Mouse (Mus musculus) c-Kit-negative CD71-positive TER-119-positive erythroid progenitor cells, embryonic 14.5 days (primary cell): ENCODE measurements around the gene Focad.

Experiments
- DNase-seq: peaks from one replicate; pipeline ENCODE4 v3.0.0-alpha.2; 2013; ENCODE audit warnings: low read depth, low spot score

Focad gene

GRCm38 (mm10) chr4:88155490-88156160, 61.2 kb downstream of the Focad start:
- no peak for DNase-seq

DNA sequence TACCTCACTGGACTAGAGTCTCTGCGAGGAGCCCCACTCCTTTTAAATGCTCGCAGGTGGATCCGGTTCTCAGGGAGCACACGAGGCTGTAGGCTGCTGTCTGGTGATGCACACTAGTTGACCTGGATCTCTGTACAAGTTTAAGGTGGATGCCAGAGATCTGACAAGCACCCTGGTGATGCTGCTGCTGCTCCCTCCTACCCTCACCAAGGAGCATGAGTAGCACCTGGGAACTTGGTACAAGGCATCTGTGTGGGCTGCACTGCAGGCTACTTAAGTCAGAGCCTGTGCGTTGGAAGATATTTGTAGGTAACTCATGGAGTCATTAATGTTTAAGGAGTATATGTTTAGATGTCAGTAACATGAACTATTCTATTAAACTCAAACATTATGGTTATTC, 62.5 kb downstream of the Focad start:
- no peak for DNase-seq

GRCm38 (mm10) chr4:88157644-88158043, 63.2 kb downstream of the Focad start:
- DNase-seq: no peak

DNA sequence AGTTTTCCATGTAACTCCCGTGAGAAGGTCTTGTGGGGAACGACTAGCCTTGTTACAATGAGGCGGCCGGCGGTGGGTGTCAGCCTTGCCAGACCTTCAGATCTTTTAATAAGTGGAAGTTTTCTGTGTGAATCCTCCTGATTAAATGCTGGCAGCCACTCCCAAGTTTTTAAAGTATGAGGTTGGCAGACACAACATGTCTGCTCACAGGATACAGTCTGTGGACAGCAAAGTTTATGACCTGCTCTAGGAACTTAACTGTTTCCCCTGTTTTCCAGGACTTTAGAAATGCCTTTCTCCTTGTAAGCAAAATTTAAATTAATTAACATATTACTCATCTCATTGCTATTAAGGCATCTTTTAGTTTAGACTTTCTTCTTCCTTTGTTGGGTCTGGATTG, 64.8 kb downstream of the Focad start:
- no peak for DNase-seq

GRCm38 (mm10) chr4:88159700-88160099, 65.3 kb downstream of the Focad start:
- DNase-seq: no peak

DNA sequence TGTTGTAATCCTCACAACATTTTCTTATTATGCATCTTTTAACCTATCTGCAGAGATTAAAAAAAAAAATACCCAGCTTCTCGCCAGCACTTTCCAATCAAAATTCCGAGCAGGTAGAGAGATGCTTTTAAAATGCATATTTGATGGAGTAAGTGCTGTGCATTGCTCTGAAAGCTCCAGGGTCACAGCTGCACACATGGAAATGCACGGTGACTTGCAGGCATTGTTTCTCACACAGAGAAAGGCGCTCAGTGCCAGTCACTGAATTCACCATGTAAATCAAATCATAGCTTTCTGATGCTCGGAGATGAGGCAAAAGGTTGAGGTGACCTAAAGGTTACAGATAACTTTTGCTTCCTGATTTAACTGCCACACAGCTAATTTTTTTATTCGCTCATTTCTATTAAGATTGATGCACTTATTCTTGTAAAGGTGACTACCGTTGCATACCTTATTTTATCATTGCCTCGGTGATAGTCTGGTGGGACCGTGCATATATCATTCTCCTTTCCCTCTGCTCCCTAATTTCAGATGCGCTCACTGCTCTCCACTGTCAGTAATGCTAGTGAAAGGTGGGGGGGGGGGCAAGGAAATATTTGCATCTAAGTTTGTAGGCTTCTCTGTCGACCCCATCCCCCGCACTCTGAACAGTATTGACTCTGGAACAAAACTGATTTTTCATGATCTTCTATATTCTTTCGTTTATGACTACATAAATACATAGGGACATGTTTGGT, 69.2 kb downstream of the Focad start:
- no peak for DNase-seq

DNA sequence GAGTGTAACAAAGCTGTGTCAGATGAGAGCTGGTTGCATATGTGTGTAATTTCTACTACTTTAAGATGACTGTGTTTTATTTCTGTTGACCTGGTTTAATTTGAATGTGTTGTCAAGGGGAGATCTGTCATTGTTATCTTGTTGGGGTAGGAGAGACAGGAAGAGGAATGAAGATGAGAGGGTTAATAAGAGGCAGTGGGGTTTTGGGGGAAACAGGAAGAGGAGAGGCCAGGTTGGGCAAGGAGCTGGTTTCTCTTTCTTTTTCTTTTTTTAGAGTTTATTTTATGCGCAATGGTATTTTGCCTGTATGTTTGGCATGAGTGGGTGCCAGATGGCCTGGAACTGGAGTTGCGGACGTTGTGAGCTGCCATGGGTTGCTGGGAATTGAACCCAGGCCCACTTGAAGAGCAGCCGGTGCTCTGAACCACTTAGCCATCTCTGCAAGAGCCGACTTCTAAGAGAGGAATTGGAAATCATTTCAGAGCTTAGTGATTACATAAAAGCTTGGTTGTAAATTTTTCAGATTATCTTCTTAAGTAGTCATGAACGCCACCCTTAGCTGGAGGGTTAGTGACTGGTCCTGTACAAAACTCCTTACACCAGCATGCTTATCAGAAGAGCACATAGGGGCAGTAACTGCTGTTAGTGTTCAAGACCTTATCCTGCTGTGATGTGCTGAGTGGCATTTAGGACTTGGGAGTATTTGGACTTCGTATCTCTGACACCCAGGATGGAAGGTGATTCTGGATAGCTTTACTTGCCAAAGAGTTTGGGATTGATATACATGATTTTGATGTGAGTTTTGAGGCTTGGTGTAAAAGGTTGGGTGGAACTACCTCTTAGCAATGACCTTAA, 72.8 kb downstream of the Focad start:
- DNase-seq: no peak

- DNase-seq: no peak
Observed at GRCm38 (mm10) chr4:88175058-88175974, 80.9 kb downstream of the Focad start.

GRCm38 (mm10) chr4:88179296-88179695, 84.9 kb downstream of the Focad start:
- no peak for DNase-seq

GRCm38 (mm10) chr4:88184293-88184692, 89.9 kb downstream of the Focad start:
- DNase-seq: no peak

GRCm38 (mm10) chr4:88185872-88186426, 91.5 kb downstream of the Focad start:
- no peak for DNase-seq

DNA sequence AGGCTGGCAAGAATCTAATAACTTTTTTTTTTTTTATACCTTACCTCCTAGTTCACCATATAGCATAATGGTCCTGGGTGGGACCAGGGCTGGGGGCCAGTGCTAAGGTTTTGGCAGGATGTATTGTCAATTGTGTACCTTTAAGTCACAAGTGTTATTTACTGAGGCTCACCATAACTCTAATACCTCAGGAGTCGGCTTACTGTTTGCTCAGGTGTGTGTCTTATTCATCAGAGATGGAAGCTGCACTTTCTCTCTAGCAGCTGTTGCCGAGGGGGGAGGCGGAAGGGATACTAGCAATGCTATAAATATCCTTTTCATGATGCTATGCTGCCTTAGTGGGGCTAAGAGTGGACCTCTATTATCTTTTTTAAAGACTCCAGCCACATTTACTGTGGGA, 93.2 kb downstream of the Focad start:
- DNase-seq: no peak

GRCm38 (mm10) chr4:88189495-88189894, 95.1 kb downstream of the Focad start:
- DNase-seq: no peak

- no peak for DNase-seq
Observed at GRCm38 (mm10) chr4:88194256-88194655, 99.8 kb downstream of the Focad start.

DNA sequence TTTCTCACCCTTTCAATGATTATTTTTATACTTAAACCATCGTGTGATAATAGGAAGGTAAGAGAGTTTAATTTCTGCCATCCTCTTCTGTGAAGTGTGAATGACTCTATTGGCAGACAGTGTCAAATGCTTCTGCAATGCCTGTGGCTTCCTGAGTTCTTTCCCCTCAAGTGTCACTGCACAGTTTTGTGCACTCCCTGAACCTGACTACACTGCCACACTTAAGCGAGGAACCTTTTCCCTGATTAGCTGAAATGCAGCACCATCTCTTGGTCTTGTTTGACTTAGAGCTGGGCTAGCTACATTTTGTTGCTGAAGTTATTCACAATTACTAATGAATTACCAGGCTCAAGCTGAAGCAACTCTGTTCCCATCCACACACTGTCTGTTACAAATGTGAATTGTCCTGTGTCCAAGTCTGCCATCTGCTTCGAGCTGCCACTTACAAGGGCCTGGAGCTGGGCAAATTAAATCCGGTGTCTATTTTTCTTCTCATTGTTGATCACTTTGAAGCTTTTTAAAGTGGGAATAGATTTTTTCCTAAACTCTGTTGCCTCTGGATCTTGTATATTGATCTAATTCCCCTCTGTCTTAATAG, 101.6 kb downstream of the Focad start:
- DNase-seq: no peak

- DNase-seq: no peak
Observed at GRCm38 (mm10) chr4:88196500-88196912, 102.1 kb downstream of the Focad start.

GRCm38 (mm10) chr4:88197244-88197643, 102.8 kb downstream of the Focad start:
- no peak for DNase-seq

DNA sequence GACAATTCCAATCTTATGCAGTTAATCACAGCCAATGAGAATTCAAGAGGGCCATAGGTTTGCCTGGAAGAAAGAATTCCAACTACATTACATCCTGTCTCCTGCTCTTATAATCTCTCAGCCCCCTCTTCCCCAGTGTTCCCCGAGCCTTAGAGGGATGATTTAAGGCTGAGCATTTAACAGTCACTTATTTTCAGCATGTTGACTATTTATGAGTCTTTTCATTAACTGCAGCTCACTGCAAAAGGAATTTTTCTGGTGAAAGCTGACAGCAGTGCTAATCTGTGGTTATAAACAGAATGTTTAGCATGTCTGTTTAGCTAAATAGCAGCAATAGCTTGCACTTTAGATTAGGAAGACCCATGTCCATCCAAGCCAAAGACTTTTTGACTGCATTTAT, 104.8 kb downstream of the Focad start:
- DNase-seq: no peak

DNA sequence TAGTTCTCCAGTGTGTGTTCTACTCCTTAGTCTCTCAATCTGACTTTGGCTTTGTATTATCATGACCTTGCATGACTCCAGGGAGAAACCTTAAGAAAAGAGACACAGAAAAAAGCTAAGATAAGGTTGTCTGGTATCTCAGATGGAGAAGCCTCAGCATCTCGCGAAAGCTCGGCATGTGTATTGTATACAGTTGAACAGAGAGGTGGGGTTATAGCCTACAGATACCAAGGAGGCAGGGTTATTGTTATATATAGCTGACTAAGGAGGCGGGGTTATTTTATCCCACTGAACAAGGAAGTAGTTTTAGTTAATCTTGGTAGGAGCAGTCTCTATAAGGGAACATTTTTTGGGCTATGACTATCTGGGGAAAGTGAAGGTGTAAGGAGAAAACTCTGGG, 106.6 kb downstream of the Focad start:
- DNase-seq: no peak

DNA sequence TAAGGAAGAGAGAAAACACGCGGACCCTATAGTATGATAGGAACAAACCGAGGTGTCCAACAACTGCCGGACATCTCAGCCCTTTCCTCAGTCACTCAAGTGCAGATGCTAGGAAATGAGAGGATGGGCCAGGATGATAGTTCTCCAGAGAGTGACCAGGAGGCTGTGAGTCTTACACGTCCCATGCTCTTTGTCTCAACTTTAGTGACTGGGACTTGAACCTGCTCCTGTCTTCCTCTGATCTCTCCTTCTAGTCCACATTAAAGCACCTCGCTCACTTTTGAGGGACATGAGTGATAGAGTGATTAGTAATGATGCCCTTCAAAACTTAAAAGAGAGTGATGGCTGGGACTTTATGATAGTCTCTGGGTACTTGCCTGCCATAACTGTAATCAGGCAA, 114.2 kb downstream of the Focad start:
- DNase-seq: no peak
